10 mouse cellular contexts compared by ENCODE assay signal in the genomic region with DNA sequence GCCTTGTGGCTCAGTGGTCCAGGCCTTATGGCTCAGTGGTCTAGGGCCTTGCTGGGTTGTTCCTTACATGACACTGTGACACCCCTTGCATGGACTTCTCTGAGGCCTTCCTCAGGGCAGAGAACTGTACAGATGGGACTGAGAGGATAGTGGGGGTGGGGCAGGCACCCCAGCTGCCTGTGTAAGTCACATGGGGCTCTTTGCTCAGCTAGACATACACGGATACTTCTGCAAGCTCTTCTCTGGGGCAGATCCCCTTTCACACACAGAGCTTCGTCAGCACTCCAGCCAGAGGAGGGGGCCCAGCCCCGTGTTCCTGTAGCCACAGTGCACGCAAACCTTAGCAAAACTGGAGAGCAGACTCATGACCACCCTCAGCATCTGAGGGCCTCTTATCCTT.
DNase-seq lines count a peak whose midpoint lies in the region; ATAC-seq lines count a peak whose summit lies in the region.
"Had no signal": no experiment of that assay in that cellular context is flagged by ENCODE, and none has a peak within 500 bp of the region (broad histone marks: within the 10 kb centered on the region; RNA-seq: fewer than 3 reads in every experiment).

No protein-coding gene starts in this region.

- no peak for DNase-seq in forebrain, embryonic 10.5 days (ENCODE audit: extremely low spot score, low spot score)
- no peak for DNase-seq in forebrain, embryonic 14.5 days (ENCODE audit: low spot score)
- DNase-seq in liver, embryonic 11.5 days (ENCODE audit: low spot score) = no peak
- DNase-seq in hindbrain, embryonic 14.5 days (ENCODE audit: low spot score) = no peak
- DNase-seq in right cerebral cortex, postnatal 25 days = peak; percentile 14
- no peak for DNase-seq in adrenal gland, postnatal 36 days
- DNase-seq: heart, postnatal 10 days had no signal

- ATAC-seq in forebrain, embryonic 14.5 days = no peak
- ATAC-seq in liver, embryonic 11.5 days (replicated peaks; ENCODE audit: low FRiP score) = no peak
- no peak for ATAC-seq in liver, embryonic 12.5 days
- ATAC-seq in hindbrain, embryonic 14.5 days (ENCODE audit: low FRiP score) = no peak
- no peak for ATAC-seq in forebrain, embryonic 15.5 days (replicated peaks)

- no peak overlapping the region for H3K9ac ChIP-seq in forebrain, embryonic 14.5 days (ENCODE audit: low read length)
- no peak overlapping the region for H3K9ac ChIP-seq in liver, embryonic 11.5 days (ENCODE audit: low read depth, low read length)
- no peak overlapping the region for H3K9ac ChIP-seq in liver, embryonic 12.5 days
- no peak overlapping the region for H3K9ac ChIP-seq in hindbrain, embryonic 14.5 days
- no peak overlapping the region for H3K9ac ChIP-seq in forebrain, embryonic 15.5 days (replicated peaks)
- H3K9ac ChIP-seq: liver, embryonic 14.5 days had no signal

- H3K27ac ChIP-seq in forebrain, embryonic 10.5 days = peak overlapping the region; percentile 63
- no peak overlapping the region for H3K27ac ChIP-seq in forebrain, embryonic 14.5 days (ENCODE audit: low read depth, low read length)
- peak overlapping the region; percentile 32; the same call in 1 of the 2 replicates for H3K27ac ChIP-seq in liver, embryonic 11.5 days (ENCODE audit: low read depth, low read length)
- H3K27ac ChIP-seq in liver, embryonic 12.5 days = no peak overlapping the region
- H3K27ac ChIP-seq in hindbrain, embryonic 14.5 days = 0 out of 2 replicates have a peak overlapping the region, but pooled peaks have one; percentile 43
- H3K27ac ChIP-seq in forebrain, embryonic 15.5 days (replicated peaks) = no peak overlapping the region
- H3K27ac ChIP-seq: liver, embryonic 14.5 days had no signal

- peaks cover 25% of the 10 kb centered on the region for H3K4me1 ChIP-seq in forebrain, embryonic 10.5 days
- H3K4me1 ChIP-seq in forebrain, embryonic 14.5 days (ENCODE audit: control insufficient read depth, insufficient read depth, low read length) = no peaks in the 10 kb centered on the region
- H3K4me1 ChIP-seq in liver, embryonic 11.5 days (replicated peaks; ENCODE audit: control insufficient read depth, insufficient read depth, low read length) = peaks cover 15% of the 10 kb centered on the region
- peaks cover 18% of the 10 kb centered on the region for H3K4me1 ChIP-seq in liver, embryonic 12.5 days
- H3K4me1 ChIP-seq in hindbrain, embryonic 14.5 days (replicated peaks; ENCODE audit: control insufficient read depth, insufficient read depth, low read length) = peaks cover 10% of the 10 kb centered on the region
- peaks cover 4% of the 10 kb centered on the region; the same call in 1 of the 2 replicates for H3K4me1 ChIP-seq in forebrain, embryonic 15.5 days

- no peaks in the 10 kb centered on the region for H3K9me3 ChIP-seq in forebrain, embryonic 10.5 days
- no peaks in the 10 kb centered on the region for H3K9me3 ChIP-seq in forebrain, embryonic 14.5 days (replicated peaks; ENCODE audit: control insufficient read depth, low read length)
- H3K9me3 ChIP-seq in liver, embryonic 11.5 days (ENCODE audit: control insufficient read depth, low read length) = no peaks in the 10 kb centered on the region
- H3K9me3 ChIP-seq in liver, embryonic 12.5 days (replicated peaks) = no peaks in the 10 kb centered on the region
- no peaks in the 10 kb centered on the region for H3K9me3 ChIP-seq in hindbrain, embryonic 14.5 days (ENCODE audit: control insufficient read depth, low read length)
- no peaks in the 10 kb centered on the region for H3K9me3 ChIP-seq in forebrain, embryonic 15.5 days

- H3K4me3 ChIP-seq in forebrain, embryonic 10.5 days = no peak overlapping the region
- no peak overlapping the region for H3K4me3 ChIP-seq in forebrain, embryonic 14.5 days (ENCODE audit: low read depth, low read length)
- H3K4me3 ChIP-seq in liver, embryonic 11.5 days (ENCODE audit: low read depth, low read length) = no peak overlapping the region
- H3K4me3 ChIP-seq in liver, embryonic 12.5 days = no peak overlapping the region
- H3K4me3 ChIP-seq in hindbrain, embryonic 14.5 days (replicated peaks; ENCODE audit: low read length) = no peak overlapping the region
- H3K4me3 ChIP-seq in forebrain, embryonic 15.5 days = no peak overlapping the region

- H3K4me2 ChIP-seq in forebrain, embryonic 14.5 days (ENCODE audit: low read length) = no peak overlapping the region
- H3K4me2 ChIP-seq in liver, embryonic 11.5 days = no peak overlapping the region
- H3K4me2 ChIP-seq in liver, embryonic 12.5 days = no peak overlapping the region
- H3K4me2 ChIP-seq in hindbrain, embryonic 14.5 days (replicated peaks) = no peak overlapping the region
- H3K4me2 ChIP-seq in forebrain, embryonic 15.5 days (replicated peaks) = no peak overlapping the region

- no peaks in the 10 kb centered on the region for H3K27me3 ChIP-seq in forebrain, embryonic 10.5 days (ENCODE audit: poor library complexity, severe bottlenecking)
- H3K27me3 ChIP-seq in forebrain, embryonic 14.5 days (replicated peaks; ENCODE audit: control insufficient read depth, insufficient read depth, low read length) = no peaks in the 10 kb centered on the region
- no peaks in the 10 kb centered on the region for H3K27me3 ChIP-seq in liver, embryonic 11.5 days (replicated peaks; ENCODE audit: control insufficient read depth, insufficient read depth, low read length)
- H3K27me3 ChIP-seq in liver, embryonic 12.5 days (replicated peaks) = no peaks in the 10 kb centered on the region
- no peaks in the 10 kb centered on the region for H3K27me3 ChIP-seq in hindbrain, embryonic 14.5 days (ENCODE audit: control insufficient read depth, insufficient read depth, low read length)
- no peaks in the 10 kb centered on the region for H3K27me3 ChIP-seq in forebrain, embryonic 15.5 days

- H3K36me3 ChIP-seq in forebrain, embryonic 10.5 days (replicated peaks) = no peaks in the 10 kb centered on the region
- H3K36me3 ChIP-seq in forebrain, embryonic 14.5 days (ENCODE audit: control insufficient read depth, insufficient read depth, low read length) = no peaks in the 10 kb centered on the region
- no peaks in the 10 kb centered on the region for H3K36me3 ChIP-seq in liver, embryonic 11.5 days (ENCODE audit: control insufficient read depth, insufficient read depth, low read length)
- H3K36me3 ChIP-seq in liver, embryonic 12.5 days = no peaks in the 10 kb centered on the region
- no peaks in the 10 kb centered on the region for H3K36me3 ChIP-seq in hindbrain, embryonic 14.5 days (replicated peaks; ENCODE audit: control insufficient read depth, insufficient read depth)
- no peaks in the 10 kb centered on the region for H3K36me3 ChIP-seq in forebrain, embryonic 15.5 days

- WGBS in forebrain, embryonic 10.5 days = 61% methylated on average over 4 of the region's 4 CpGs
- 53% methylated on average over 4 of the region's 4 CpGs for WGBS in forebrain, embryonic 14.5 days
- 48% methylated on average over 4 of the region's 4 CpGs for WGBS in liver, embryonic 11.5 days
- 38% methylated on average over 4 of the region's 4 CpGs for WGBS in liver, embryonic 12.5 days (ENCODE audit: insufficient replicate concordance)
- WGBS in hindbrain, embryonic 14.5 days = 40% methylated on average over 4 of the region's 4 CpGs
- 44% methylated on average over 4 of the region's 4 CpGs for WGBS in forebrain, embryonic 15.5 days

Comparison
In these comparisons a context has a peak if more than half of its experiments do, and no peak if none do; other contexts are left out.
1. H3K27ac ChIP-seq: peak in forebrain, embryonic 10.5 days (single experiment), liver, embryonic 11.5 days (single experiment) and hindbrain, embryonic 14.5 days (single experiment); none in forebrain, embryonic 14.5 days (single experiment), liver, embryonic 12.5 days (single experiment) and forebrain, embryonic 15.5 days (single experiment).